8 mouse cellular contexts compared by ENCODE assay signal in genomic region chr14:50870805-50871143, GRCm38 (mm10). TPM values are rescaled to one million over a fixed set of nuclear protein-coding genes. Genes with fewer than 3 reads are reported as not detected.
A peak's percentile ranks its signal among the peaks of the same experiment; 100 is the strongest.
DNase-seq lines count a peak whose midpoint lies in the region; ATAC-seq and TF ChIP-seq lines count a peak whose summit lies in the region.

No protein-coding gene starts in this region.

- no peak for ATAC-seq in liver, embryonic 11.5 days (replicated peaks; ENCODE audit: low FRiP score)
- peak; percentile 13; the same call in 1 of the 2 replicates for ATAC-seq in neural tube, embryonic 14.5 days (ENCODE audit: low read depth)
- no peak for ATAC-seq in monocyte, adult 5-6 weeks (replicated peaks; ENCODE audit: insufficient number of reproducible peaks, low FRiP score, low TSS enrichment, poor library complexity, severe bottlenecking)

- H3K36me3 ChIP-seq in liver, embryonic 11.5 days (ENCODE audit: control insufficient read depth, insufficient read depth, low read length) = no peaks in the 10 kb centered on the region
- H3K36me3 ChIP-seq in neural tube, embryonic 14.5 days (ENCODE audit: control insufficient read depth, insufficient read depth, low read length) = no peaks in the 10 kb centered on the region

- no peak for TF ChIP-seq CTCF in embryonic fibroblast, embryonic 13.5 days (IDR thresholded peaks at IDR 0.05; ENCODE audit: borderline replicate concordance, insufficient read depth, low read length)

- peak overlapping the region; percentile 77 for H3K27ac ChIP-seq in embryonic fibroblast, embryonic 13.5 days (ENCODE audit: insufficient read depth, low read length)
- H3K27ac ChIP-seq in liver, embryonic 11.5 days (ENCODE audit: low read depth, low read length) = no peak overlapping the region
- H3K27ac ChIP-seq in neural tube, embryonic 14.5 days (ENCODE audit: low read depth, low read length) = peak overlapping the region; percentile 1; the same call in 1 of the 2 replicates

- no peaks in the 10 kb centered on the region for H3K27me3 ChIP-seq in liver, embryonic 11.5 days (replicated peaks; ENCODE audit: control insufficient read depth, insufficient read depth, low read length)
- no peaks in the 10 kb centered on the region for H3K27me3 ChIP-seq in neural tube, embryonic 14.5 days (ENCODE audit: control insufficient read depth, insufficient read depth, low read length)

- H3K9me3 ChIP-seq in liver, embryonic 11.5 days (ENCODE audit: control insufficient read depth, low read length) = no peaks in the 10 kb centered on the region
- H3K9me3 ChIP-seq in neural tube, embryonic 14.5 days (ENCODE audit: control insufficient read depth, low read length) = no peaks in the 10 kb centered on the region

- peak overlapping the region; percentile 34 for H3K4me3 ChIP-seq in embryonic fibroblast, embryonic 13.5 days (ENCODE audit: insufficient read depth, low read length)
- peak overlapping the region; percentile 66 for H3K4me3 ChIP-seq in liver, embryonic 11.5 days (ENCODE audit: low read depth, low read length)
- peak overlapping the region; percentile 36 for H3K4me3 ChIP-seq in neural tube, embryonic 14.5 days (ENCODE audit: low read depth, low read length)

- H3K4me1 ChIP-seq in embryonic fibroblast, embryonic 13.5 days (ENCODE audit: control insufficient read depth, insufficient read depth, low read length) = no peaks in the 10 kb centered on the region
- H3K4me1 ChIP-seq in liver, embryonic 11.5 days (replicated peaks; ENCODE audit: control insufficient read depth, insufficient read depth, low read length) = no peaks in the 10 kb centered on the region
- H3K4me1 ChIP-seq in neural tube, embryonic 14.5 days (ENCODE audit: control insufficient read depth, insufficient read depth, low read length) = peaks cover 6% of the 10 kb centered on the region; the same call in 1 of the 2 replicates

- peak overlapping the region; percentile 76 for H3K4me2 ChIP-seq in liver, embryonic 11.5 days
- H3K4me2 ChIP-seq in neural tube, embryonic 14.5 days (ENCODE audit: low read depth, low read length) = peak overlapping the region; percentile 70

- 40% methylated on average over 5 of the region's 5 CpGs for WGBS in liver, embryonic 11.5 days
- WGBS in neural tube, embryonic 14.5 days = 21% methylated on average over 5 of the region's 5 CpGs

- 0 out of 2 replicates have a peak, but pooled peaks have one; percentile 8 for TF ChIP-seq POLR2A in embryonic fibroblast, embryonic 13.5 days (IDR thresholded peaks at IDR 0.05; ENCODE audit: low read depth, low read length)

- DNase-seq in lung, adult 18-20 months = peak; percentile 35 to 51
- no peak for DNase-seq in lung, postnatal 10 days
- no peak for DNase-seq in liver, embryonic 11.5 days (ENCODE audit: low spot score)
- no peak for DNase-seq in retina, embryonic 14.5 days (ENCODE audit: low spot score)
- DNase-seq in layer of hippocampus, postnatal 14 days (ENCODE audit: low spot score in 2 of 2) = no peak

- H3K9ac ChIP-seq in liver, embryonic 11.5 days (ENCODE audit: low read depth, low read length) = no peak overlapping the region
- H3K9ac ChIP-seq in neural tube, embryonic 14.5 days (replicated peaks; ENCODE audit: low read depth, low read length) = peak overlapping the region; percentile 29

RNA-seq across cellular contexts. Expression of gene Tep1, which starts 0.4 kb away (rescaled TPM):
- polyA plus RNA-seq in embryonic fibroblast, embryonic 13.5 days (2011; ENCODE audit: insufficient read length, low read depth, missing spikeins) = 26.1 and 30.5 TPM in 2 replicates
- 4.6 and 5.5 TPM in 2 replicates for polyA plus RNA-seq in liver, embryonic 11.5 days (2014; fragmentation: Nextera tagmentation; extraction: Ambion mirVana)
- polyA plus RNA-seq in neural tube, embryonic 14.5 days (2014; fragmentation: Nextera tagmentation; extraction: Ambion mirVana) = 3.1 and 6.1 TPM in 2 replicates
- total RNA-seq in monocyte, adult 5-6 weeks (2017) = 60.9 to 144 TPM (median 125 TPM) in 3 replicates
- total RNA-seq in layer of hippocampus, postnatal 14 days (2021) = 1 to 10 TPM; 2.7 to 6.1 TPM

RNA-seq across cellular contexts. Expression of gene Klhl33, which starts 26.5 kb away (rescaled TPM):
- polyA plus RNA-seq in embryonic fibroblast, embryonic 13.5 days (2011; ENCODE audit: insufficient read length, low read depth, missing spikeins) = 0.47 and 0.65 TPM in 2 replicates
- 0.34 and 0.47 TPM in 2 replicates for polyA plus RNA-seq in liver, embryonic 11.5 days (2014; fragmentation: Nextera tagmentation; extraction: Ambion mirVana)
- 1.8 and 2.5 TPM in 2 replicates for polyA plus RNA-seq in neural tube, embryonic 14.5 days (2014; fragmentation: Nextera tagmentation; extraction: Ambion mirVana)
- total RNA-seq in monocyte, adult 5-6 weeks (2017) = not detected in 3 replicates
- 1 to 10 TPM; 2.4 to 2.5 TPM for total RNA-seq in layer of hippocampus, postnatal 14 days (2021)

RNA-seq across cellular contexts. Expression of gene Osgep, which starts 53.9 kb away (rescaled TPM):
- 30.5 and 38.8 TPM in 2 replicates for polyA plus RNA-seq in embryonic fibroblast, embryonic 13.5 days (2011; ENCODE audit: insufficient read length, low read depth, missing spikeins)
- polyA plus RNA-seq in liver, embryonic 11.5 days (2014; fragmentation: Nextera tagmentation; extraction: Ambion mirVana) = 116 and 119 TPM in 2 replicates
- 110 TPM in 2 replicates for polyA plus RNA-seq in neural tube, embryonic 14.5 days (2014; fragmentation: Nextera tagmentation; extraction: Ambion mirVana)
- total RNA-seq in monocyte, adult 5-6 weeks (2017) = 51.7 to 66.4 TPM (median 58.2 TPM) in 3 replicates
- 10 to 100 TPM; 30.9 to 42.8 TPM for total RNA-seq in layer of hippocampus, postnatal 14 days (2021)

RNA-seq across cellular contexts. Expression of gene Apex1, which starts 54.0 kb away (rescaled TPM):
- polyA plus RNA-seq in embryonic fibroblast, embryonic 13.5 days (2011; ENCODE audit: insufficient read length, low read depth, missing spikeins) = 62.4 and 68.1 TPM in 2 replicates
- 251 and 267 TPM in 2 replicates for polyA plus RNA-seq in liver, embryonic 11.5 days (2014; fragmentation: Nextera tagmentation; extraction: Ambion mirVana)
- 166 and 180 TPM in 2 replicates for polyA plus RNA-seq in neural tube, embryonic 14.5 days (2014; fragmentation: Nextera tagmentation; extraction: Ambion mirVana)
- 8.5 to 22.9 TPM (median 11.7 TPM) in 3 replicates for total RNA-seq in monocyte, adult 5-6 weeks (2017)
- 10 to 100 TPM; 66.3 to 71.3 TPM for total RNA-seq in layer of hippocampus, postnatal 14 days (2021)

RNA-seq across cellular contexts. Expression of gene Pip4p1, which starts 59.9 kb away (rescaled TPM):
- 66.4 and 69.5 TPM in 2 replicates for polyA plus RNA-seq in embryonic fibroblast, embryonic 13.5 days (2011; ENCODE audit: insufficient read length, low read depth, missing spikeins)
- polyA plus RNA-seq in liver, embryonic 11.5 days (2014; fragmentation: Nextera tagmentation; extraction: Ambion mirVana) = 36.9 and 42.2 TPM in 2 replicates
- 68.4 and 98.6 TPM in 2 replicates for polyA plus RNA-seq in neural tube, embryonic 14.5 days (2014; fragmentation: Nextera tagmentation; extraction: Ambion mirVana)
- total RNA-seq in monocyte, adult 5-6 weeks (2017) = 34.7 to 50.0 TPM (median 44.9 TPM) in 3 replicates
- 10 to 100 TPM; 77.4 to 86.4 TPM for total RNA-seq in layer of hippocampus, postnatal 14 days (2021)

Comparison
In these comparisons a context has a peak if more than half of its experiments do, and no peak if none do; other contexts are left out.
1. DNase-seq: peak in lung, adult 18-20 months (2 of 2); none in lung, postnatal 10 days (single experiment), liver, embryonic 11.5 days (single experiment), retina, embryonic 14.5 days (single experiment) and layer of hippocampus, postnatal 14 days (0 of 2).
2. Peak in every context shown above with its lines, with median percentiles within 50 percentile points of each other: H3K4me3 ChIP-seq.